Mouse (Mus musculus): Measurements from ENCODE around the gene Pola1. TPM values are rescaled to one million over a fixed set of nuclear protein-coding genes. Genes with fewer than 3 reads are reported as not detected.

Gene Pola1
- polyA plus RNA-seq, 1 experiment from 2014 or later: 16.1 TPM

DNA sequence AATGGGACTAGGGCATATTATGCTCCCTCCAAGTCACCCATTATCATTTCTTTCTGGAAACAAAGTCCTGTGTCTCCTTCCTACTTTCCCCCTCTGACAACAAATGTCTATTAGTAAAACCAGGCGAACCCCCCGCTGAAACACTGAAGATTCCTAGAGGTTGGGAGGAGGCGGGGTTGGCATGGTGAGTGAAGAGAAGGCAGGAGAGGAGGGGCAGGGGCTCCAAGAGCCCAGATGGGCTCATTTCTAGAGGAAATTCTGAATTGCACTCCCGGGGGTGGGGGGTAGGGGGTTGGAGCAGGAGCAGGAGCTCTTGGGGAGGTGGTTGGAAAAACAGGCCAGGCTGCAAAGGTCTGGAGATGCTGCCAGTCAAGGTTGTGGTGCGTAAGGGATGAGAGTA lies 336.1 kb downstream of the Pola1 start:
- H3K27ac ChIP-seq: no peak overlapping the region
- DNase-seq (ENCODE audit: low spot score): no peak
- no peak overlapping the region for H3K4me3 ChIP-seq
- no peaks in the 10 kb centered on the region for H3K36me3 ChIP-seq
- H3K9me3 ChIP-seq: no peaks in the 10 kb centered on the region
- WGBS: 20% methylated on average over 5 of the region's 5 CpGs
- peaks cover 95% of the 10 kb centered on the region for H3K27me3 ChIP-seq (ENCODE audit: insufficient read depth, poor library complexity, severe bottlenecking)
- H3K4me1 ChIP-seq: peaks cover 4% of the 10 kb centered on the region; the same call in 1 of the 2 replicates

DNA sequence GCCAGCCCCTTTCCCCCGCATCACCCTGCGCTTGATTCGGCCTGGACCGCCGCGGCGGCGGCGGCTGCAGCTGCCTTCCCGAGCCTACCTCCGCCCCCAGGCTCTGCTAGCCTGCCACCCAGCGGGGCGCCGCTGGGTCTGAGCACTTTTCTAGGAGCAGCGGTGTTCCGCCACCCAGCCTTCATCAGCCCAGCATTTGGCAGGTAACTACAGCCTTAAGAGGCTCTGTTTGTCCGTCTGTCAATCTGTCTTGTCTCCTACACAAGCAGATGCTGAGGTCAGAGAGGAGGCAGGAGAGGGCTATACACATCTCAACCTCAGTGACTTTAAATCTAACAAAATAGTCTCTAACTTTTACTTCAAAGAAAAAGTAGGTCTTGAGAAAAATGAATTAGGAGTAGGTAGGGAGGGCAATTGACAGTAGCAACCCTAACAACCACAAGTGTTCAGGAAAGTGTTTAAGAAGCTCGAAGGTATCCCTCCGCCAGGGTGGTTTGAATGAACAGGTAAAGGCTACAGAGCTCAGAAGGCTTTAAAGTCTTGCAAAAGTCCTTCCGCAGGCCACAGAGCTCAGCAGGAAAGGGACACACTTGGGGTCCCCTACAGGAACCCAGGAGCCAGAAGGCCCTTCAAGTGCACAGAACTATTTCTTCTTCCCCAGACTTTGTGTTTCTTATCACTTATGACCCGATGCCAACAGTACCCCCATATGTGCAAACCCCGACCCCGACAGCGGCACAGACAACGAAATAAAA lies 337.0 kb downstream of the Pola1 start:
- Histone ChIP-seq H3K9me3 (no peaks in the 10 kb centered on the region), H3K4me3 (no peak overlapping the region), H3K36me3 (no peaks in the 10 kb centered on the region), H3K27ac (no peak overlapping the region), H3K27me3 (ENCODE audit: insufficient read depth, poor library complexity, severe bottlenecking) (peaks cover 95% of the 10 kb centered on the region), H3K4me1 (peaks cover 4% of the 10 kb centered on the region; the same call in 1 of the 2 replicates)
- no peak for DNase-seq (ENCODE audit: low spot score)
- WGBS: 11% methylated on average over 25 of the region's 25 CpGs

DNA sequence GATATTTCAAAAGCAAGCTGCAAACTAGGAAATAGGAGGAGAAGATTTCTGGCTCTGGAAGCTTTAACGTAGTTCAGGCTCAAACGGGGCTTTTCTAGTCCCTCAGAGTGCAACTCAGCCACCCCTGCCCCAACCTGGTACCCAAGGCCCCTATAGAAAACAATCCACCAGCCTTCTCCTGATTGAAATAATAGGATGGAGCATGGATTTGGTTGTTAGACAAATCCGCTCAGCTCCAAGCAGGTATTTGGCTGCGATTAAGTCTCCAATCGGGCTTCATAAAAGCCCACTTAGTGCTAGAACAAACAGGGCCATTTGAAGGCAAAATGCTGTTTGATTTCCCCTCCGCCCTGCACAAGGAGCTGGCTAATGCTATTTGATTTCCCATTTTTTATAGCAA lies 339.9 kb downstream of the Pola1 start:
- Histone ChIP-seq H3K4me3 (no peak overlapping the region), H3K27me3 (ENCODE audit: insufficient read depth, poor library complexity, severe bottlenecking) (peaks cover 96% of the 10 kb centered on the region), H3K36me3 (no peaks in the 10 kb centered on the region), H3K9me3 (no peaks in the 10 kb centered on the region), H3K27ac (no peak overlapping the region), H3K4me1 (peaks cover 8% of the 10 kb centered on the region; the same call in 1 of the 2 replicates)
- no peak for DNase-seq (ENCODE audit: low spot score)
- WGBS: 16% methylated on average over 6 of the region's 6 CpGs

DNA sequence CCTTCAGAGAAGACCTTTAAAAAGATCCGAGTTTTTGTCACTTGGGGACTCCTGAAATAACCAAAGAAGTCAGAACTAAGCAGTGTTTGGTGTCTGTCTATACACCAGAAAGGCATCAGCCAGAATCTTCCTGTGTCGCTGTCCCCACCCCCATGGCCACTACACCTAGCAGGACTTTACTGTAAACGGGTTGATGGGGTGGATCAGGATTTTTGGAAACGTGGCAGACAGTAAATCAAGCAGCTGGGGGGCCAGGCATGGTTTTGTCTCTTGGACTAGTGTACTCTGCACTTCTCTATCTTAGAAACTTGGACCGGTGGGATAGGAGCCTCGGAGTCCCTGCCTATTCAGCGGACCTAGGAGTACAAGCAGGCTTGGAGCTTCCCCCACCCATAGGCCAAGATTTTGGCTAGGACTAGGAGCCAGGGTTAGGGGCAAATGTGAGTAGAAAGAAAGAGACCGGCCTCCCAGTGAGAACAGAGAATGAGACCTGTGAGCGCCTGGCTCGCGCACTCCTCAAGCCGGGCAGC lies 342.0 kb downstream of the Pola1 start:
- Histone ChIP-seq H3K27me3 (ENCODE audit: insufficient read depth, poor library complexity, severe bottlenecking) (peaks cover 96% of the 10 kb centered on the region), H3K27ac (no peak overlapping the region), H3K36me3 (no peaks in the 10 kb centered on the region), H3K9me3 (no peaks in the 10 kb centered on the region), H3K4me3 (no peak overlapping the region), H3K4me1 (peaks cover 8% of the 10 kb centered on the region)
- WGBS: 10% methylated on average over 12 of the region's 12 CpGs
- no peak for DNase-seq (ENCODE audit: low spot score)

DNA sequence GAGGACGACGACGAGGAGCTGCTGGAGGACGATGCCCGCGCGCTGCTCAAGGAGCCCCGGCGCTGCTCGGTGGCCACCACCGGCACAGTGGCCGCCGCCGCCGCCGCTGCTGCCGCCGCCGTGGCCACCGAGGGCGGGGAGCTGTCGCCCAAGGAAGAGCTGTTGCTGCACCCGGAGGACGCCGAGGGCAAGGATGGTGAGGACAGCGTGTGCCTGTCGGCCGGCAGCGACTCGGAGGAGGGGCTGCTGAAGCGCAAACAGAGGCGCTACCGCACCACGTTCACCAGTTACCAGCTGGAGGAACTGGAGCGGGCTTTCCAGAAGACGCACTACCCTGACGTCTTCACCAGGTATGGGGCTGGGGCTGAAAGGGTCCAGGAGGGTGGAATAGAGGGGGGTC lies 342.9 kb downstream of the Pola1 start:
- no peaks in the 10 kb centered on the region for H3K9me3 ChIP-seq
- peaks cover 8% of the 10 kb centered on the region for H3K4me1 ChIP-seq
- DNase-seq (ENCODE audit: low spot score): no peak
- H3K36me3 ChIP-seq: no peaks in the 10 kb centered on the region
- H3K27ac ChIP-seq: no peak overlapping the region
- H3K4me3 ChIP-seq: peak overlapping the region; percentile 59
- WGBS: 12% methylated on average over 37 of the region's 37 CpGs
- H3K27me3 ChIP-seq (ENCODE audit: insufficient read depth, poor library complexity, severe bottlenecking): peaks cover 96% of the 10 kb centered on the region

DNA sequence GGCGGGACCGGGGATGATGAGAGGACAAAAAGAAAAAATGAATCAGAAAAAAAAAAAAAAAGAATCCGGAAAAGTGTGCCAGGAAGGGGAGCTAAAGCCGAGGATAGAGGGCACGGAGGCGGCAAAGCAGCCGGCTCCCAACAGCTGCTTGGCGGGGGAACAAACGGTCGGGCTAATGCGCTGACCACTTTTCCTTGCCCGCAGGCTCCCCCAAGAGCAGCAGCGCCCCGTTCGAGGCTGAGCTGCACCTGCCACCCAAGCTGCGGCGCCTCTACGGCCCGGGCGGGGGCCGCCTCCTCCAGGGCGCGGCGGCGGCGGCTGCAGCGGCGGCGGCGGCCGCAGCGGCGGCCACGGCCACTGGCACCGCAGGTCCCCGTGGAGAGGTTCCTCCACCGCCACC lies 343.6 kb downstream of the Pola1 start:
- no peak for DNase-seq (ENCODE audit: low spot score)
- no peak overlapping the region for H3K27ac ChIP-seq

DNA sequence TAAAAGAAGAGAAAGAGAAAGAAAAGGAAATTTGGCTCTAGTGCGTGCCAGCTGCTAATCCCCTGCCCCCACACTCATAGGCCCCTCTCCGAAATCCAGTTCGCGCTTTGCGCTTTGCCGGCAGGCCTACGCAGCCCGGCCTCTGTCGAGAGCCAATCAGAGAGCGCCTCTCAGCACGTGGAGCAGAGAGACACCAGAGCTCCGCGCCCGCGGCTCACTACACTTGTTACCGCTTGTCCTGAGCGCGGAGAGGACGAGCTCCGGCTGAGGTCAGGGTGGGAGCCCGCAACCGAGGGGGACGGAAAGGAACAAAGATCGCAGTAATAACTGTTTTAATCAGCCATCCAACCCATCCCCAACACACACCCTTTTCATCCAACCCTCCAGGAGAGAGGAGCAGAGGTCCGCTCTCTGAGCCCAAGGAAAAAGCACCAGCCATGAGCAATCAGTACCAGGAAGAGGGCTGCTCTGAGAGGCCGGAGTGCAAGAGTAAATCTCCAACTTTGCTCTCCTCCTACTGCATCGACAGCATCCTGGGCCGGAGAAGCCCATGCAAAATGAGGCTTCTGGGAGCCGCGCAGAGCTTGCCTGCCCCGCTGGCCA lies 345.6 kb downstream of the Pola1 start, which contains the start of gene Arx:
Gene Arx, plus strand, starts transcription at position 155 of the 603 bp plus-strand sequence.
- DNase-seq (ENCODE audit: low spot score): peak; percentile 85
- H3K4me1 ChIP-seq: peaks cover 8% of the 10 kb centered on the region
- peaks cover 94% of the 10 kb centered on the region for H3K27me3 ChIP-seq (ENCODE audit: insufficient read depth, poor library complexity, severe bottlenecking)
- no peaks in the 10 kb centered on the region for H3K9me3 ChIP-seq
- WGBS: 17% methylated on average over 31 of the region's 31 CpGs
- H3K27ac ChIP-seq: no peak within 1 kb of the TSS
- peak within 1 kb of the TSS; percentile 38; the same call in 1 of the 2 replicates for H3K4me3 ChIP-seq
- H3K36me3 ChIP-seq: no peaks in the 10 kb centered on the region

More for the DNA sequence above, 343.6 kb downstream of the Pola1 start:
- WGBS: 8% methylated on average over 35 of the region's 37 CpGs
- Histone ChIP-seq H3K4me3 (peak overlapping the region; percentile 59), H3K27me3 (ENCODE audit: insufficient read depth, poor library complexity, severe bottlenecking) (peaks cover 92% of the 10 kb centered on the region), H3K4me1 (peaks cover 8% of the 10 kb centered on the region), H3K9me3 (no peaks in the 10 kb centered on the region), H3K36me3 (no peaks in the 10 kb centered on the region)

DNA sequence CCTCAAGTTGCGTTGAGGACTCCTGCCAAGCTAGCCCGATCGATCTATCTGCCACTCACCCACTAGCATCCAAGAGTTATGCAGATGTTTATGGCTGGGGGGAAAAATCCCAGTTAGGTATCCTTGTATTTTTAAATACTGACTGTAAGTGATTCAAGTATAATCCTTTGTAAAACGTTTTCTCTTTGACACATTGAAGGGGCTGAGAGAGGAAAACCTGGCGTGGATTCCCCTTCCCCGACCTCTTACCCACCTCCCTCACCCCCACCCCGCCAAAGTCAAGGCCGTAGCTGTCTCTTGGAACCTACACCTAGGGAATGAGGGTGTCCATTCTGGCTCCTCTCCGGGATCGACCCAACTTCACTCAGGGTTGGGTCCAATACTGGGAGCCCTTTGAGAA lies 346.9 kb downstream of the Pola1 start:
- Histone ChIP-seq H3K4me3 (no peak overlapping the region), H3K27ac (no peak overlapping the region), H3K27me3 (ENCODE audit: insufficient read depth, poor library complexity, severe bottlenecking) (peaks cover 91% of the 10 kb centered on the region), H3K36me3 (no peaks in the 10 kb centered on the region), H3K9me3 (no peaks in the 10 kb centered on the region), H3K4me1 (peaks cover 8% of the 10 kb centered on the region)
- whole genome bisulfite sequencing: 21% methylated on average over 10 of the region's 10 CpGs
- no peak for DNase-seq (ENCODE audit: low spot score)

DNA sequence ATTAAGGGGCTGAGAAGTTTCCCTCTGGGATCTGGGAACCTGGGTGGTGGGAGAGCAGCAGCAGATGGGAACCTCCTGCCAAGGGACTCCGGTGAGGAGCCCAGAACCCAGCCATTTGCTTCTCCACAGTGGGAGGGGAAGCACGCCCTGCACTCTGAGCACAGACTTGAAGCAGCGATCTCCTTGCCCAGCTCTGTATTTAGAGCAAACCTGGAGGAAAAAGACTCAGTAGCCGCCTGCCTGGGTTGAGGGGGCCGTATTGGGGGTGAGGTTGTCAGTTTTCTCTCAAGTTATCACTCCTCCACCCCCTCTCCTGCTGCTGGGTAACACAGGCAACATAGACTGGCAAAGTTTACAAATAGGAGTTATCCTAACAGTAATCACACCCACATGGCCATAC lies 350.2 kb downstream of the Pola1 start:
- H3K4me3 ChIP-seq: peak overlapping the region; percentile 42
- H3K27me3 ChIP-seq (ENCODE audit: insufficient read depth, poor library complexity, severe bottlenecking): peaks cover 73% of the 10 kb centered on the region
- 12% methylated on average over 5 of the region's 5 CpGs for WGBS
- H3K4me1 ChIP-seq: no peaks in the 10 kb centered on the region; the same call in 1 of the 2 replicates
- H3K36me3 ChIP-seq: no peaks in the 10 kb centered on the region
- no peaks in the 10 kb centered on the region for H3K9me3 ChIP-seq
- no peak for DNase-seq (ENCODE audit: low spot score)
- H3K27ac ChIP-seq: no peak overlapping the region

DNA sequence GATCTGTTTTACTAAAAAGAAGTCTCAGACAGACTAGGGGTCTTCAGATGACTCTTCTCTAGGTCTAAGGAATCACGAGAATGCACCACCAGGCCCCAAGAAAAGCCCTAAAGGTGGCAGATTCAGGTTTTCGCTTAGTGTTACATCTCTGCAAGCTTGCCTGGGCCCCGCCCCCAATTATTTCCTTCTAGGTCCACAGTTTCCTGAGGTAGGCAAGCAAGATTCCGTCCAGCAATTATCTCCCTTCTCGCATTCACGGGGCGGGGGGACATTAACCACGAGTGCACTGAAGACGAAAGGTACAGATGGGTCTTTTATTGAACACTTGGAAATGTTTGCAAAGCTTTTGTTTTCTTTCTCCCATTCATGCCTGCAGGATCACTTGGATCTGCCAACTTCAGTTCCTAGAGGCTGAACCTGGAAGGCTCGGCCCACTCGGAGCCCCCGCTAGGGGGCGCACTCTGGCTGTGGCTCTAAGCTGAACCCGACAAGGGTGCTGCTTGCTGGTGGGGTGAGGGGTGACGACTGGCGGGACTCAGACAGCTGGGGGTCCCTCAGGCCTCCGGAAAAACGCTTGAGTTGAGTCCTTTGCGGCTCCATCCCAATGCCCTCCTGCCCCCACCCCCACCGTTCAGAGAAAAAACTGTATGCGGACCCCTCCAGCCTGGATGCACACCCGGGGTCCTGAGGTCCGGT lies 350.8 kb downstream of the Pola1 start:
- peaks cover 68% of the 10 kb centered on the region for H3K27me3 ChIP-seq (ENCODE audit: insufficient read depth, poor library complexity, severe bottlenecking)
- H3K4me3 ChIP-seq: peak overlapping the region; percentile 42
- no peaks in the 10 kb centered on the region for H3K9me3 ChIP-seq
- no peak for DNase-seq (ENCODE audit: low spot score)
- H3K36me3 ChIP-seq: no peaks in the 10 kb centered on the region
- WGBS: 15% methylated on average over 23 of the region's 23 CpGs
- H3K4me1 ChIP-seq: no peaks in the 10 kb centered on the region
- H3K27ac ChIP-seq: no peak overlapping the region

DNA sequence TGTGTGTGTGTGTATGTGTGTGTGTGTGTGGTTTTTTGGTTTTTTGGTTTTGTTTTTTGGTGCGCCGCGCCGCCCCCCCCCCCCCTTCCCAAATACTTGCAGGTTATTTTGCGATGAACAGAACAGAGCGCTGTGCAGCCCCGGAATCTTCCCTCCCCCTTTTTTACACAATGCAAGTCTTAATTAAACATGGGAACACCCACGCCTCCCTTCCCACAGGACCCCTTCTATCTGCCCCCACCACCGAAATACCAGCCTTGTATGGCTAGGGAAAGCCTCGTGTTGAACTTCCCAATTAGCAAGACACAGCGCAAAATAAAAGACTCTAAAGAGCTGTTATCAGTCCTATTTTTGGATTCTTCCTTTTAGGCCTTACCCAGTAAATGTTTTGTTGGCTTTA lies 352.0 kb downstream of the Pola1 start:
- Histone ChIP-seq H3K36me3 (no peaks in the 10 kb centered on the region), H3K4me1 (no peaks in the 10 kb centered on the region), H3K9me3 (no peaks in the 10 kb centered on the region), H3K4me3 (no peak overlapping the region), H3K27ac (no peak overlapping the region), H3K27me3 (ENCODE audit: insufficient read depth, poor library complexity, severe bottlenecking) (peaks cover 56% of the 10 kb centered on the region)
- DNase-seq (ENCODE audit: low spot score): no peak
- WGBS: 22% methylated on average over 7 of the region's 11 CpGs

DNA sequence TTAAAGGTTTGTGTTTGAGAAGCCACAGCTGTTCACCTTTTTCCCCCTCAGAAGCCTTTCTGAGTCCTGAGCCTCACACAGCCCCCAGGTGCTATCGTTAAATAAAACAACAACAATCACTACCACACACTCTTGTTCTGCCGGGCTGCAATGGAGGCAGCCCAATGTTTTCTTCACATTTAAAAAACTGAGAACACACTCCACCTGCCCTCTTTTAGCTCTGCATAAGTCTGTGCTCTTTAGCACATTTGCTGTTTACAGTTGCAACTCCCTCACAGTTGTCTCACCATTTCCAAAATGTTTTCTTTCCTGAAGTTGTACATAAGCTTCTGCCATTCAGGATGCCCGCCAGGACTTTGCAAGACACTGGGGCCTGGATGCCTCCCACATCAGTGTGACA lies 356.3 kb downstream of the Pola1 start:
- Histone ChIP-seq H3K27ac (no peak overlapping the region), H3K4me3 (no peak overlapping the region), H3K9me3 (no peaks in the 10 kb centered on the region), H3K4me1 (no peaks in the 10 kb centered on the region), H3K36me3 (no peaks in the 10 kb centered on the region), H3K27me3 (ENCODE audit: insufficient read depth, poor library complexity, severe bottlenecking) (peaks cover 19% of the 10 kb centered on the region; the same call in 1 of the 2 replicates)
- DNase-seq (ENCODE audit: low spot score): no peak
- WGBS: 43% methylated on average over 3 of the region's 3 CpGs

Data from heart, embryonic 10.5 days (tissue).